Mouse (Mus musculus): ENCODE measurements around the gene Abcb8. TPM values are rescaled to one million over a fixed set of nuclear protein-coding genes. Genes with fewer than 3 reads are reported as not detected.

Gene Abcb8
- polyA plus RNA-seq, 2 experiments, result 16.9 to 18.0 TPM

DNA sequence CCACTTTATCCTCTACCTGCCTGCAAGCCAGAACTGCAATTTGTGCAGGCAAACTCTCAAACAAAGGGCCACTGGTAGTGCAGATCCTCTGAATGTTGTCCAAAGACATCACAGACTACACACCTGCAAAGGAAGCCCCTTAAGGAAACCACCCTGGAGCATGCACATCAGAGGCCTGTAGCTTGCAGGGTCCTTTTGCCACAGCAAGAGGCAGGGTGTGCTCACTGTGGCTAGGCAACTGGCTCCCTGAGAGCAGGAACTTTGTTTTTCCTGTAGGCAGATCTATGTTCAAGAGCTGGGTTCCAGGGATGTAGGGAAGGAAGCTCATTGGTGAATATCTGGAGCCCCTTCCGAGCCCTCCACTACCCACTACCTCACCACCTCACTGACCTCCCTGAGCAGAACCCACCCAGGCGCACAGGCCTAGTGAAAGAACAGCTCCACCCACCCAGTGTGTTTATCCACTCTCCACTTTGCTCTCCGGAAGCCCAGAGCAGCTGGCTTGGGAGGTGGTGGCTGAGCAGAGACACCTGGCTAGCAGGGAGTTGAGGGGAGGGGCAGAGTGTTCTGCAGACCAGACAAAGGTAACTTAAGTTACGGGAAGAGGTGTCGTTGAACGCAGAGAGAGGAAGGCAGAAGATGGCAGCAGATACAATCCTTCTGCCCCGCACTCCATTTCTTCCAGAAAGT lies 46.1 kb upstream of the Abcb8 start:
- Histone ChIP-seq H3K36me3 (replicated peaks; ENCODE audit: control insufficient read depth, insufficient read depth, low read depth) (no peaks in the 10 kb centered on the region), H3K9me3 (ENCODE audit: control insufficient read depth, low read length) (no peaks in the 10 kb centered on the region), H3K27ac (no peak overlapping the region), H3K9ac (replicated peaks) (no peak overlapping the region), H3K4me1 (replicated peaks; ENCODE audit: control insufficient read depth in 2 of 2, insufficient read depth in 2 of 2, low read length in 1 of 2) (peaks cover 5 to 22% of the 10 kb centered on the region in 2 experiments; a peak in 3 of 4 replicates), H3K4me2 (ENCODE audit: low read depth) (no peak overlapping the region), H3K4me3 (ENCODE audit: insufficient read depth in 1 of 2, low read depth in 2 of 2, low read length in 2 of 2) (no peak overlapping the region), H3K27me3 (ENCODE audit: control insufficient read depth, insufficient read depth, low read length) (peaks cover 43% of the 10 kb centered on the region)
- DNase-seq (ENCODE audit: low read depth in 3 of 3, low spot score in 3 of 3) (no peak), ATAC-seq (ENCODE audit: insufficient read depth) (no peak)
- TF ChIP-seq EP300 (IDR thresholded peaks at IDR 0.05; ENCODE audit: low read depth) (no peak), CTCF (IDR thresholded peaks at IDR 0.05; ENCODE audit: low read depth) (no peak)
- WGBS (ENCODE audit: insufficient replicate concordance), result 50% methylated on average over 7 of the region's 7 CpGs

- Histone ChIP-seq H3K27ac (no peak overlapping the region), H3K4me3 (ENCODE audit: insufficient read depth in 1 of 2, low read depth in 2 of 2, low read length in 2 of 2) (peak overlapping the region; percentile 35 to 41), H3K36me3 (replicated peaks; ENCODE audit: control insufficient read depth, insufficient read depth, low read depth) (no peaks in the 10 kb centered on the region), H3K4me1 (replicated peaks; ENCODE audit: control insufficient read depth in 2 of 2, insufficient read depth in 2 of 2, low read length in 1 of 2) (peaks cover 5 to 22% of the 10 kb centered on the region in 2 experiments; a peak in 3 of 4 replicates), H3K27me3 (ENCODE audit: control insufficient read depth, insufficient read depth, low read length) (peaks cover 51% of the 10 kb centered on the region), H3K9ac (replicated peaks) (no peak overlapping the region), H3K4me2 (ENCODE audit: low read depth) (peak overlapping the region; percentile 69), H3K9me3 (ENCODE audit: control insufficient read depth, low read length) (no peaks in the 10 kb centered on the region)
- no peak for TF ChIP-seq CTCF (IDR thresholded peaks at IDR 0.05; ENCODE audit: low read depth)
- TF ChIP-seq EP300 (IDR thresholded peaks at IDR 0.05; ENCODE audit: low read depth), result no peak
- ATAC-seq (ENCODE audit: insufficient read depth) (peak; percentile 59), DNase-seq (ENCODE audit: low read depth in 3 of 3, low spot score in 3 of 3) (peak; percentile 31 to 44 (median 35))
- WGBS (ENCODE audit: insufficient replicate concordance), result under 1% methylated on average over 41 of the region's 41 CpGs
Measured at GRCm38 (mm10) chr5:24348128-24348527, 45.3 kb upstream of the Abcb8 start.

GRCm38 (mm10) chr5:24348546-24348945 lies 44.9 kb upstream of the Abcb8 start:
- H3K9me3 ChIP-seq (ENCODE audit: control insufficient read depth, low read length), result no peaks in the 10 kb centered on the region
- H3K9ac ChIP-seq (replicated peaks), result no peak overlapping the region
- peaks cover 55% of the 10 kb centered on the region for H3K27me3 ChIP-seq (ENCODE audit: control insufficient read depth, insufficient read depth, low read length)
- H3K36me3 ChIP-seq (replicated peaks; ENCODE audit: control insufficient read depth, insufficient read depth, low read depth), result no peaks in the 10 kb centered on the region
- DNase-seq (ENCODE audit: low read depth in 3 of 3, low spot score in 3 of 3) (no peak), ATAC-seq (ENCODE audit: insufficient read depth) (no peak)
- peak overlapping the region; percentile 69 for H3K4me2 ChIP-seq (ENCODE audit: low read depth)
- no peak overlapping the region for H3K27ac ChIP-seq
- peak overlapping the region; percentile 7 to 41; a peak in 2 of 4 replicates for H3K4me3 ChIP-seq (ENCODE audit: insufficient read depth in 1 of 2, low read depth in 2 of 2, low read length in 2 of 2)
- under 1% methylated on average over 28 of the region's 30 CpGs for WGBS (ENCODE audit: insufficient replicate concordance)
- peaks cover 5 to 18% of the 10 kb centered on the region in 2 experiments; a peak in 3 of 4 replicates for H3K4me1 ChIP-seq (replicated peaks; ENCODE audit: control insufficient read depth in 2 of 2, insufficient read depth in 2 of 2, low read length in 1 of 2)
- TF ChIP-seq EP300 (IDR thresholded peaks at IDR 0.05; ENCODE audit: low read depth) (no peak), CTCF (IDR thresholded peaks at IDR 0.05; ENCODE audit: low read depth) (no peak)

DNA sequence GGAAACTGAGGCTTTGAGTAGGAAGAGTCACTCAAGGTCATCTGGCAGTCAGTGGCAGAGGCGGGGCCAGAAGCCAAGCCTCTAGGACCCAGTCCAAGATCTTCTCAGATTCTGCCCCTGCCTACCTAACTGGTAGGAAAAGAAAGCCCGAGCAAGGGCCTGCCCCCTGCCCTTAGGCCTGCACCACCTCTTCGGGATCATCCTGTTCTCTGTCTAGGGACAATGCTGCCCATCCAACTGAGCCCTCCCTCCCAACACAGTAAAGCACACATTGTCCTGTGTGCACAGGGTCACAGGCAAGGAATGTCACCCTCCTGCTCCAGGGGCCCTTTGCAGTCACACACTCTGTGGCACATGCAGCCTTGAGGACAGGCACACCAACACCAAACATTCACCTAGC lies 43.4 kb upstream of the Abcb8 start:
- no peak for ATAC-seq (ENCODE audit: insufficient read depth)
- Histone ChIP-seq H3K9ac (replicated peaks) (no peak overlapping the region), H3K9me3 (ENCODE audit: control insufficient read depth, low read length) (no peaks in the 10 kb centered on the region), H3K27ac (no peak overlapping the region), H3K4me2 (ENCODE audit: low read depth) (no peak overlapping the region), H3K4me1 (replicated peaks; ENCODE audit: control insufficient read depth in 2 of 2, insufficient read depth in 2 of 2, low read length in 1 of 2) (peaks cover 0 to 4% of the 10 kb centered on the region in 2 experiments; a peak in 2 of 4 replicates), H3K27me3 (ENCODE audit: control insufficient read depth, insufficient read depth, low read length) (peaks cover 64% of the 10 kb centered on the region), H3K4me3 (ENCODE audit: insufficient read depth in 1 of 2, low read depth in 2 of 2, low read length in 2 of 2) (no peak overlapping the region), H3K36me3 (replicated peaks; ENCODE audit: control insufficient read depth, insufficient read depth, low read depth) (no peaks in the 10 kb centered on the region)
- WGBS (ENCODE audit: insufficient replicate concordance), result 59% methylated on average over 3 of the region's 3 CpGs
- TF ChIP-seq CTCF (IDR thresholded peaks at IDR 0.05; ENCODE audit: low read depth) (no peak), EP300 (IDR thresholded peaks at IDR 0.05; ENCODE audit: low read depth) (no peak)
- DNase-seq (ENCODE audit: low read depth in 3 of 3, low spot score in 3 of 3), result no peak

DNA sequence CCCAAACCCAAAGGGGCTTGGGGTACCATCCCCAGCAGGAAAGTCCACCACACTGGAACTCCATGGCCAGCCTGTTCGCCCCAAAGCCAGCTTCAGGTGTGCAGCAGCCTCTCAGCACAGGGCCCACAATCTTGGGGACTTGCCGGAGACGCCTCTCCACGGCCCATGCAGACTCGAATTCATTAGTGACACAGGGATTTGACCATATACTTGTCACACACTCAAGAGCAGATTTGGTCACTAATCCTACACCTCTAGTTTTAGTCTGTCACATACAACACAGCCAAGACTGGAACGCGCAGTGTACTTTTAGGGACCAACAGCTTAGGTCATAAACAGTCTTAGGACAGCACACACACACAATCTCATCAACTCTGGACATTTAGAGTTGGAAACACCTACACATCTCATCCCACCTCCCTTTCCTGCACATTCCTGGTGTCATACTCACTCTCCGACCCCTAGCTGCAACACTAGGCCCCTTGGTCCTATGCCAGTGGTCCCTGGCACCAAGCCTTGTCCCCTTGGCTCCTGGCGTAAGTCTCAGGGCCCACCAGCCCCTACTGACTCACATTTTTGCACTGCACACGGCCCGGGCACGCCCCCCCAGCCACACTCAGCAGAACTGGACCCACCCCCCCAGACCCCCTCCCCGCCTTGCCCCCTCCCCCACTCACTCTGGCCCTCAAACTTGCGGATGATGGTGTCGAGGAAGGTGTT lies 42.8 kb upstream of the Abcb8 start:
- TF ChIP-seq CTCF (IDR thresholded peaks at IDR 0.05; ENCODE audit: low read depth), result no peak
- no peak for TF ChIP-seq EP300 (IDR thresholded peaks at IDR 0.05; ENCODE audit: low read depth)
- no peak overlapping the region for H3K9ac ChIP-seq (replicated peaks)
- H3K36me3 ChIP-seq (replicated peaks; ENCODE audit: control insufficient read depth, insufficient read depth, low read depth), result no peaks in the 10 kb centered on the region
- peaks cover 0 to 4% of the 10 kb centered on the region in 2 experiments; a peak in 2 of 4 replicates for H3K4me1 ChIP-seq (replicated peaks; ENCODE audit: control insufficient read depth in 2 of 2, insufficient read depth in 2 of 2, low read length in 1 of 2)
- H3K4me3 ChIP-seq (ENCODE audit: insufficient read depth in 1 of 2, low read depth in 2 of 2, low read length in 2 of 2), result peak overlapping the region in 1 of 2 experiments; percentile 52; a peak in 2 of 4 replicates
- DNase-seq (ENCODE audit: low read depth in 3 of 3, low spot score in 3 of 3) (no peak), ATAC-seq (ENCODE audit: insufficient read depth) (no peak)
- H3K27ac ChIP-seq, result no peak overlapping the region
- H3K27me3 ChIP-seq (ENCODE audit: control insufficient read depth, insufficient read depth, low read length), result peaks cover 64% of the 10 kb centered on the region
- H3K4me2 ChIP-seq (ENCODE audit: low read depth), result peak overlapping the region; percentile 64
- no peaks in the 10 kb centered on the region for H3K9me3 ChIP-seq (ENCODE audit: control insufficient read depth, low read length)
- 41% methylated on average over 15 of the region's 15 CpGs for WGBS (ENCODE audit: insufficient replicate concordance)

Data from liver, embryonic 14.5 days (tissue).